Mouse (Mus musculus) urinary bladder, postnatal 10 days (tissue): ENCODE data around the gene Dnajb8.

Experiments used
- DNase-seq: peaks from one replicate; pipeline ENCODE4 v3.0.0; 2022; ENCODE audit warnings: low spot score

The Dnajb8 gene

DNA sequence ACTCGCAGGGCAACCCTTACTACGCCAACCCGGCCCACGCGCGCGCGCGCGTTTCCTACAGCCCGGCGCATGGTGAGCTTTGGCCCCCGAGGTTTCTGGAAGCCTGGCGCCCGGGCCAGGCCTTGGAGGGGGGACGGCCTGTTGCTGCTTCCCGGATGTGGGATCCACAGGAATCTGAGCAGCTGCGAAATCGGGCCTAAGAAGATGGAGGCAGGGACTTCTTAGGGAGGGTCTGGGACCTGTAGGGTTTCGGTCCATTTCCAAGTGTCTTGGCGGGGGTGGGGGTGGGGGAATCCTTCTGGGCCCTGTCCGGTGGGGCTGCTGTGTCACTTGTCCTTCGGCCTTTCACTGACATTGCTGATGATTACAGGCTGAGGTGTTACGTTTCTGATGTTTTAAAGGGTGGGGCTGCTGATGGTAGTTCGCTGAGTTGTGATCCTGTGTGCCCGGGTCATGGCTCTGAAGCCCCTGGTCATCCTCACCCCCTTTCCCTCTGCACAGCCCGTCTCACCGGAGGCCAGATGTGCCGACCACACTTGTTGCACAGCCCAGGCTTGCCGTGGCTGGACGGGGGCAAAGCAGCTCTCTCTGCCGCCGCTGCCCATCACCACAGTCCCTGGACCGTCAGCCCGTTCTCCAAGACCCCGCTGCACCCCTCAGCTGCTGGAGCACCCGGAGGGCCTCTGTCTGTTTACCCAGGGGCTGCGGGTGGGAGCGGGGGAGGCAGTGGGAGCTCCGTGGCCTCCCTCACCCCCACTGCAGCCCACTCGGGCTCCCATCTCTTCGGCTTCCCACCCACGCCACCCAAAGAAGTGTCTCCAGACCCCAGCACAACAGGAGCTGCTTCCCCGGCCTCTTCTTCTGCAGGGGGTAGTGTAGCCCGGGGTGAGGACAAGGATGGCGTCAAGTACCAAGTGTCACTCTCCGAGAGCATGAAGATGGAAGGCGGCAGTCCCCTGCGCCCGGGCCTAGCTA is 22.1 kb upstream of the Dnajb8 start:
- DNase-seq: peak; percentile 9

DNA sequence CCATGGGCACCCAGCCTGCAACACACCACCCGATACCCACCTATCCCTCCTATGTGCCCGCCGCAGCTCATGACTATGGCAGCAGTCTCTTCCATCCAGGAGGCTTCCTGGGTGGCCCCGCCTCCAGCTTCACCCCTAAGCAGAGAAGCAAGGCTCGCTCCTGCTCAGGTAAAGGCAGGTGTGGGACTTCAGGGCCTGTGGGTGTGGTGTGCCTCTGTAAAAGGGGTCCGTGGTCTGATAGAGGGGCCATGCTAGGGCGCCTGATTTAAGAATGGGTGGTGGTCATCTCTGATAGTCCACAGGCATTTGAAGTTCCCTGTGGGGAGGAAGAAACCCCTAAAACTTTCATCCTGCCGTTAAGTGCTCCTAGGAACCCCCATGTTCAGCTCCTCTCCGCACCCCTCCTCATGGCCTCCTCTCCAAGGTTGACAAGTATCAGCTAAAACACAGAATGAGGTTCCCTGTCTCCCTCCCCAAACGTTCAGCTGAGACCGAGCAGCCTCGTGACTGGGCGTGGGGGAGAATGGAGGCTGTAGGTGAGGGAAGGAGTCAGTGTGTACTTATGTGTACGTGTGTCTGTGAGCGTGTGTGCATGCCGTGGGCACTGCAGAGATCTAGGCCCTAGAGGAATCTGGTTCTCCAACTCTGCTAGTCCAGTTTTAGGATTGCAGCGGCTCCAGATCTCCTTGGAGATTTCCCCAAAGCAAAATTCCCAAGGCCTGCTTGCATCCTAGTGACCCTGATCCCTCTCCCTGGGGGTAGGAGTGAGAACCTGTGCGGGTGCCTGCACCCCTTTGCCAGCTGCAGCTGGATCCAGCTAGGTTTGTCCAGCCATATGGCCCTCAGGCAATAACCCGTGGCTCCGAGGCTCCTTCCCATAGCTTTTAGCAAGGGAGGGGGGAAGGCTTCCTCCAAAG is 21.1 kb upstream of the Dnajb8 start:
- no peak for DNase-seq

DNA sequence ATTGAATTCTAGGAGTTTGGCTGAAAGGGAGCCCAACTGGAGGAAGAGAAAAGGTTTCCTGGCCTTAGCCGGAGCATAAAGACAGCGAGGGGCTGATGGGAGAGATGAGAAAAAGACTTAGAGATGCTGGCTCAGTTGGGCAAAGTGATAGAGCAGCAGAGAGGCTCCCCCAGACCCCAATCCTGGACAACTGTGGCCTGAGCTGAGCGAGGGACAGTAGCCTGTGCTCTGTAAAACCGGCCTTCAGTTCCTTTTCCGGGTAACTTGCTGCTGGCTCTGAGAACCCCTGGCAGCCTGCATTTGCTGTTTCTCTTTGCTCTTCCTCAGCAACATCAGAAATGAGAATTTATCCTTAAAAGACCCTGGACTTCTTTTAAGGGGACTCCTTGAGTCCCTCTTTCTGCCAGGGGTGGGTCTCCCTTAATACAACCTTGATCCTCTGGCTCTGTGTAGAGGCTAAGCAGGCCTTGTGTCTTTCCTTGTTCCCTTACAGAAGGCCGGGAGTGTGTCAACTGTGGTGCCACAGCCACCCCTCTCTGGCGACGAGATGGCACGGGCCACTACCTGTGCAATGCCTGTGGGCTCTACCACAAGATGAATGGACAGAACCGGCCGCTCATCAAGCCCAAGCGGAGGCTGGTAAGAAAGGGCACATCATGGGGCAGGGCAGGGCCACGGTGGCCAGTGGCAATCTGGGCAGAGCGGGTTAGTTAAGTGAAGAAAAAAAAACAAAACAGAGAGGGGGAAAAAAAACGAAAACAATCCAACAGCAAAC is 20.0 kb upstream of the Dnajb8 start:
- DNase-seq: no peak

DNA sequence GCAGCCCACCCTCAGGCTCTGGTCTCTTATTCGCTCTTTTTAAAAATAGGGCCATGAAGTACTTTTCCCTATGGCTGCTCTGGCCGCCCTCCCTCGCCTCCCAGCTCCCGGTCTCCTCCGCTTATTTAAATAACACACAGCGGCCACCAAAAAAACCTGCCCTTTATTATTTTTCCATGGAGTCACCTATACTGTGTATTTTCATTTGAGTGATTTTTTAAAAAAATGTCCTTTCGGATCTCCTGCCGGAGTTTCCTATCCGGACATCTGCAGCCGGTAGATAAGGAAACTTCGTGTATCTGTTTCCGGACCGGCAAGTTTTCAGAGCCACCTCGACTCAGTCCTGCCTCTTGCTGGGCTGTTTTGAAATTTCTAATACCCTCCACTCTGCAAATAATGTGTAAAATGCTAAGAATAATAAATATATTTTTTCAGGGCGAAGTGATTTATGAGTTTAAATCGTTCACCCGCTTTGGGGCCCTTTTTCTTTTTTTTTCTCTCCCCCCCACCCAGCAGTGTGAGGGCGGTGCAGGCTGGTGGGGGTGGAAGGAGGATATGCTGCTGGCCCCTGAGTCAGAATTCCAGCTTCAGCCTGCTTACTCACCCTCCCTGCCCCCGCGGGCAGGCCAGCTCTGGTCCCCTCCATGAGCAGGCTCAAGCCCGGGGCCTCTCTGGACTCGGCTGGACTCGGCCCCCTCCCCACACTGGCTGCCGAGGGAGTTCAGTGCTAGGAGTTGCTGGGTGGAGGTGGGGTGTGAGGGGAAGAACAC is 19.0 kb upstream of the Dnajb8 start:
- DNase-seq: no peak

DNA sequence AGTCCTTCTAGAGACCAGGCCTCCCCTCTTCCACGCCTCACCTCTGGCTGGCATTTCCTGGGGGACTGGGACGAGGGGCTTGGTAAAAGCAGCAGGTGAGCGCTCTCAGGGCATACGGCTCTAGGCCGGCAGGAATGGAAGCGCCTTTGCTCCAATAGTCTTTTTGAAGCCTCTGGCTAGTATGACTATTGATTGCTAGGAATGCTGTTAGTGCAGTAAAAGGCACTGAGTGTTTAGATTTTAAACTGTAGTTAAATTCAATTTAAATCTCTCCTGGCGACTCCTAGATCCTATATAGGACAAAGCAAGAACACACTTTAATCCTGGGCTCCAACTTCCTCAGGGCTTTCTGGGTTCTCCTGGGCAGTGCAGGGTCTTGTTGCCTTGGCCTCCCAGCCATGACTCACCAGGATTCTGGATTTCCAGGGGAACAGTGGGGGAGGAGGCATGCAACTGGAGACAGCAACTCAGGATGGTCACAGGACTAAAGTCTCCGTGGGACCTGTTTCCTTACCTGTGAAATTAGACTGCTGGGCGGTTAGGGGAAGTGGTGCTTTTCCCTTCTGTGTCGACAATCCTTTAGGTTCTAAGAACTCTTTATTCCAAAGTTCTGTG is 18.2 kb upstream of the Dnajb8 start:
- DNase-seq: no peak

DNA sequence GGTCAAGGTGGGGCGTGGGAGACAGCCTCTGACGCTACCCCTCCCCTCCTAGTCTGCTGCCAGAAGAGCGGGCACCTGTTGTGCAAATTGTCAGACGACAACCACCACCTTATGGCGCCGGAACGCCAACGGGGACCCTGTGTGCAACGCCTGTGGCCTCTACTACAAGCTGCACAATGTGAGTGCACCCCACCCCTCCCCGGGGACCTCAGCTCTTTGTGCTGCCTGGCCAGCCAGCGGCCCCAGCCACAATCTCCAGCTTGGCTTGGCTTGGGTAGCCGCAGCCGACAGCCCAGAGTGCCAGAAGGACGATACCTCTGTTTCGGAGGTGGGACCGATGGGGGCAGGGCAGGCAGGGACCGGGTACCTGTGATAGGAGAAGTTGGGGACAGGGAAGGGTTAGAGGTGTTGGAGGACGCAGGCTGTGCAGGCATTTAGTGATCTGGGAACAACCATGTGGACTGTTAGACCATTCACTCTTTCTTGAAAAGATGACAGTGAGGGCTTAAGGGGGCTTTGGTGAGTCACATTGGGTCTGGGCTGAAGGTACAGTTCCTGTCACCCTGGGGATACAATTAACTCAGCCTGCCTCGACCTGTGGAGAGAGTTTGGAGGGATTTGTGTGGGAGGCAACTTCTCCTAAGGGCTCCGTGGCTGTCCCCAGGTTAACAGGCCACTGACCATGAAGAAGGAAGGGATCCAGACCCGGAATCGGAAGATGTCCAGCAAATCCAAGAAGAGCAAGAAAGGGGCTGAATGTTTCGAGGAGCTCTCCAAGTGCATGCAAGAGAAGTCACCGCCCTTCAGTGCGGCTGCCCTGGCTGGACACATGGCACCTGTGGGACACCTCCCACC is 17.3 kb upstream of the Dnajb8 start:
- DNase-seq: no peak

DNA sequence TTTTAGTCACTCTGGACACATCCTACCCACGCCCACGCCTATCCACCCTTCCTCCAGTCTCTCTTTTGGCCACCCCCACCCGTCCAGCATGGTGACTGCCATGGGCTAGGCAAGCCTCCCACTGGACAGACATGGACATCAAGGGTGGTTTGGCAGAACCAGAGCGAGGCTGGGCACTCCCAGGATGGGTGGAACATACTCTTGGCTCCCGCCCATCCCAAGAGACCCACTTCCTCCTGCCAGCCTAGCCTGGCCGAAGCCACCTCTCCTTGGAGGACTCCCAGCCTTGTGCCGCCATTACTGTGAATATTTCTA is 16.7 kb upstream of the Dnajb8 start:
- DNase-seq: no peak

DNA sequence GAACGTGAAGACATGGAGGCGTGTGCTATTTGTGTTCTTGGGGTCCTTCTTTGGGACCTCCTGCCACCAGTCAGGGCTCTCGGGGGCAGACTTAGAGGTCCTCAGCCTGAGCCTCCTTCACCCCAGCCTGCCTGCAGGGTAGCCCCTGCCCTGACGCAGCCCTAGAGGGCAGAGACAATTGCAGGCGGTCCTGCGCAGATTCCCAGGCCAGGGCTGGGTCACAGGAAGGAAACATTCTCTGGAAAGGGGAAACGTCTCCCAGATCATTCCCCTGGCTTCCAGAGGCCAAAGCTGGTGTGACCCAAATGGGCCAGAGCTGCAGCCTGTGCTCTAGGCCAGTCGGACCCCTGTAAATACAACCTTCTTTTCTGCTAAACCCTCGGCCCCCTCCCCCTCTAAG is 16.1 kb upstream of the Dnajb8 start:
- DNase-seq: no peak

DNA sequence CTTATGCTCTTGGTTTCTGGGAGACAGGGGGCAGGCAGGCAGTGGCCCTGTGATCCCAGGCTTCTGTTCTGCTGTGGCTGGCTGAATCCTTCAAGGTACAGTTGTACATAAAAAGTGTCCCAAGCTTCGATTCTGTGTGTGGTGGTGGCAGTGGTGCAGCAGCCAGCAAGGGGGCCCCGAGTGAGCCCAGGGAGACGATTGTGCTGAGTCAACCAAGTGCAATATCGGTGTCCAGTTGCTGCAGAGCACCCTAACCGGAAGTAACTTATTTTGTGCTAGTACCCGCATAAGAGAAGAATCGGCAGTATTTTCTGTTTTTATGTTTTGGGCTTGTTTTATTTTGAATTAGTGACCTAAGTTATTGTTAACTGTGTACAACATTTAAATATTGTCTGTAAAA is 15.5 kb upstream of the Dnajb8 start:
- no peak for DNase-seq

DNA sequence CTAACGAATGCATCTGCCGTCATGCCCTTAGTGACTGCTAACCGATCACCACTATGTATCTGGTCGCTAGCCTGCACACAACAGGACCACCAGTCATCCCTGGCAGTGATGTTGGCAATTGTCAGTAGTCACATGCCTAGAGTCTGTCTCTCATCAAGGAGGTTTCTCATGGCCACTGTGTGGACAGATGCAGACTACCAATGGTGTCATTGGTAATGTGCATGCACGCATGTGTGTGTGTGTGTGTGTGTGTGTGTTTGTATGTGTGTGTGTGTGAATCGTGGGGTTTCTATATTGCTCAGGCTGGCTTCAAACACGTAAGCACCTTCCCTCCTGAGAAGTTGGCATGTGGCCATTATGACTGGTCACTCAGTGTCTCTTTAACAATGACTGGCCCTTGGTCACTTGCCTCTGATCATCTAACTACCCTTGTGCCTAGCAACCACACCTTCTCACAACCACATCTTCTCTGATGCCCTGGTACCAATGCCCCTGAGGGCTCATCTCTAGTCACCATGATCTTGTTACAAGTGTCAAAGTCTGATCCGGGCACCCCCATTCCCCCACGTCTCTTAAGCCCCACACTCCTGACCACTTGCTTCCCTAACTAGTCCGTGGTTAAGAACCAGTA is 14.6 kb upstream of the Dnajb8 start:
- no peak for DNase-seq

DNA sequence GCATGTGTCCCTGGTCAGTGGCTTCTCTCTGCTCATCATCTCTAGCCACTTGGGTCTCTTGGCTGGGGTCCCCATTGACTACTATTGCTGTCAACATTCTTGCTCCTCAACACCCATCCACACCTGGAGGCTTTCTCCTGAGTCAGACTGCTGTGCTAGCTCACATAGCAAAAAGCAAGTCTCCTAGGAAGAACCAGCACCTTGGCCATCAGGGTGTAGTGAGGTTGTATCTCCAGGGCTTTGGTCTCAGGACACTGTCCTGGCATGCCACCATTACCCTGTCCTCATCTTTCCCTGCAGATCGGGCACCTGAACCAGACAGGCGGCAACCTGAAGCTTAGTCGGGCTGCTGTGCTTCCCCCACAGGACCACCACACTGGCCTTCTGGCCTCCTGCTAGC is 13.7 kb upstream of the Dnajb8 start:
- DNase-seq: no peak

DNA sequence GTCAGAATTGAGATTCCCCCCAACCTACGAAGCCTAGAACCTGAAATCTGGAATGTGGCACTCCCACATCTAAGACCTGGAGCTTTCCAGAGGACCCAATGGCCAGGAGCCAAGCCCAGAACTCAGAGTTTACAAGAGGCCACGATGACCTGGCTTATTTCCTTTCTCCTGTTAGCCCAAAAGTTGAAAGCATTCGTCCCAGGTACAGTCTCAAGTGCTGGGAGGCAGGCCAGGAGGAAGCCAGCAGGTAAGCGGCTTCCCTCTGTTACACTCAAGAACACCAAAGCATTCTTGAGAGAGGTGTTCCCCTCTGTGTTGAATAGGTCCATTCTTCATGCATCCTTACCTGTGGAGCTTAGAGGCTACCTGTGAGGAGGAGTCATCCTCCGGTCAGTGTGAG is 12.6 kb upstream of the Dnajb8 start:
- DNase-seq: no peak

DNA sequence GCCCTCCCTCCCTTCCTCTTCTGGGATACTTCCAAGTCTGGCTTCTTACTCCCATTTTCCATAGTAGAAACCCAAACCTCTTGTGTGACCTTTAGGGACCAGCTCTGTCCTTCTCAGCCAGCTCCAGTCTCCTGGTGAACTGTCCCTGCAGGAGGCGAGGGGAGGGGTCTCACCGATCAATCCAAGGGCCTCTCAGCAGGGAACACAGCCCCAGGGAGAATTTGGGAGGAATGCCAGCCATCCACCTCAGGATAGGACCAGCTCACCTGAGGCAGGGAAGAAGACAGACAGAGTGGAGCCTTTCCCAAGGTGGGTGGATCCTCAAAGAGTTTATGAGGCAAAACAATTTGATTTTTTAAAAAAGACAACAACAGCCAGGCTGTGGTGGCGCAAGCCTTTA is 11.9 kb upstream of the Dnajb8 start:
- DNase-seq: no peak

DNA sequence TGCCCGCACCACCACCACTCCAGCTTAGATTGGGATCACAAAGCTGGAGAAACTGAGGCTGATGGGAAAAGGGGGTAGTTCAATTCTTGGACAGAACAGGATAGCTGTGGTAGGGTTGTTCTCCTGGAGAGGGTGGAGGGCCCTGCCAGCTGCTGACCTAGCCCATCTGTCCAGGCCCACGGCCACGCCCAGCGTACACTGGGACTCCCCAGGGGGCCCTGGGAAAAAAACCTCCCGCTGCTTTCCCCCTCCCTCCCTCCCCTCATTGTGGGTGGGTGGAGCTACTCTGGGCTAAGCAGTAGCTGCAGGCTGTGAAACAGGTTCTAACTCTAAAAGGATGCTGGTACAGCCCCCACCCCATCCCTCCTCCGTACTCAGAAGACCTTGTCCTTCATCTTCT is 6.3 kb upstream of the Dnajb8 start:
- no peak for DNase-seq

DNA sequence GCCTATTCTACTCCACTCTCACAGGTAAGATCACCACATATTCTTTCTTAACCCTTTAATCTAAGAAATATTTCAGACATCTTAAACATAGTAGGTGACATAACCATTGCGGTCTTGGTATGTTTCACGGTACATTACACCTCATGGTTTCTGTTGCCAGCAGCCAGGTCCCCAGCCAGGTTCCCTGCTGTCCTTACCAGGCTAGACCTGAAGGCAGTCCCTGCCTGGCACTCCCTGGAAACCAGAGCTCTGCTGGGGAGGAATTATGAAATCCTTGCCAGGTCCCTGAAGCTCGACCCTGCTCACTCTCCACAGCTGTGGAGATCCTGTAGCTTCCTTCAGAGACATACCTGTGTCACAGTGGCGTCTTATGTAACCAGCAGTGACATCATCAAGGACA is 5.9 kb upstream of the Dnajb8 start:
- no peak for DNase-seq

DNA sequence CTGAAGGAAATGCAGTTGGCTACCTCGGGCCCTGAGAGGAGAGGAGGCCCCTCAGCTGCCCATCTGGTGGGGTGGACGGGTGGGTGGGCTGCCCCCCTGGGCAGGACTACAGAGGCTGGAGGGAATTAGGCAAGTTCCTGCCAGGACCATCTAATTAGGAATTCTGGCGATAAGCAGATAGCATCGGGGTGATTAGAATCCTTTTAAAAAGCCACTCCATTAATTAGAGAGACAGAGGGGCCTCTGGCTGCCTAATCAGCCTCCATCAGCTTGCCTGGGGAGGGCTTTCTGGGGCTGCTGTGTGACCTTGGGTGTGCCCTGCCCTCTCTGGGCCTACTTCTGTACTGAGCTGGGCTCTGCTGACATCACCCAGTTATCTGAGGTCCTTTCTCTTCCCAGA is 3.0 kb upstream of the Dnajb8 start:
- no peak for DNase-seq

DNA sequence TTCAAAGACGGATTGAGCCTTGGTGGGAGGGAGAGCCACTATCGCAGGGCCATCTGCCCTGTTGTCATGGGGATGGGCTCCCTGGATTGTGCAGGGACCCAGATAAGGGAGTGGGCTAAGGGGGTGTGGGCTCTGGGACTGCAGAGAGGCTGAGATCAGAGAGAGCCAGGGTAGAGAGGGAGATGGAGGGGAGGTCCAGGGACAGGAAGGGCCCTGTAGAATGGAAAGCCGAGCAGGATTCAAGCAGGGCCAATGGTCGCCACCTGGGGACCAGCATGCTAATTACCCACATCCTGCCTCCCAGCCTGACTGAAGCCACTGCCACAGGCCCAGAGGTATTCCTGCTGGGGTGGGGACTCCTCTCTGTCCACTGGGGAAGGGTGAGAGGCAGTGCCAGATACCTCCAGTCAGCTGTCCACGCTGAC is 4.5 kb downstream of the Dnajb8 start:
- DNase-seq: no peak

DNA sequence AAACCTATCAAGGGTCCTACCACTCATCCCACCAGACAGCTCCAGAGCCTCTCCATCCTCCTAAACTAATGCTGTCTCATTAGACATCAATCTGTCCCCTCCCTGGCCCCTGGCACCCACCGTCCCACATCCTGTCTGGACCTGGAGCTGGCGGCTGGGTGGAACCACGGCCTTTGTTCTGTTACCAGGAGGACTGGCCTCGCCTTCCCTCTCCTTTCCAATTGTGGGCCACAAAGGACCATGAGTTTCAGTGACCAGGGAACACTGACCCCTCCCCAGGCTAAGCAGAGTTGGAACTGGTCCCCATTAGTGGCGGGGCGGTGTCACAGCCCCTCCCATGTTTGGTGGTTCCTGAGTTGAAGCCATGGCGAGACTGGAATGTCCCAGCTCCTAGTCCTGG is 5.5 kb downstream of the Dnajb8 start:
- DNase-seq: no peak

DNA sequence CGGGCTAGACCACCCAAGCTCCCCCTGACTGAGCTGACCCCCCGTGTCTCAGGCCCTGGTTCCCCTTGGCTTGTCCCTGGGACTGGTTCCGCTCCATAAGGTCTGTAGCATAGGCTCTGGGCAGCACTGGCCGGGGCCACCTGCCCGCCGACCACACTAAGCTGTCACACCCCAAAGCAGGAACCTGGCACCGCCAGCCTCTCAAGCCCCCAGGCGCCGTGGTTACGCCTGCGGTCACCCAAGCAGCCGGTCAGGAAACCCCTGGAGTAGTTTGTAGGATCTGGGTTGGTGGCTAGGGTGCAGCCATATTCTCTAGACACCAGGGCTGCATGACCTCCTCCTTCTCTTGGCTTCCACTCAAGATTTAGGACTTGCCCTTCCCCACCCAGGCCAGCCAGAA is 7.2 kb downstream of the Dnajb8 start:
- no peak for DNase-seq

DNA sequence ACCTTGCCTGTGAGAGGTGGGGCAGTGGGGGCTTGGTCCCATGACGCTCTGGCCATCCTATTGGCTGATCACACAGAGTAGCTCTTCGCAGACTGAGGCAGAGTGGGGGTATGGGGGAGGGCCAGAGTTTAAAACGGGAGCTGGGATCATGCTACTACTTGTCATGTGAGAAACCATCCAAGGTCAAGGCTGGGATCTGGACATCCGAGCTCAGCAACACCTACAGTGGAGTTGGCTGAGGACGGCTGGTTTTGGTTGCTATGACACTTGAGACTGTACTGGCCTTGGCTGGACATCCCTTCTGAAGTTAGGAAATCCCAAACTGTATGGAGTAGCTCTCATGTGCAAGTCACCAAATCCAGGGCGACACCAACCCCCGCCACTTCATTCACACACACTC is 9.8 kb downstream of the Dnajb8 start:
- DNase-seq: no peak
